Mouse (Mus musculus) layer of hippocampus, postnatal 25 days (tissue): ENCODE results near the gene Pramef25. TPM values are rescaled to one million over a fixed set of nuclear protein-coding genes. Genes with fewer than 3 reads are reported as not detected.
"Not testable (repeated sequence)": the region's sequence is repeated elsewhere in the genome, so short reads cannot be mapped to it uniquely, and the experiment has no call there.

Source experiments
- DNase-seq, 2 experiments: peaks; one replicate each; pipeline ENCODE4 v3.0.0; 2022; ENCODE audit warnings: mixed read lengths in 2 of 2, low spot score in 1 of 2; ENCODE audit errors: extremely low spot score in 1 of 2
- total RNA-seq, 2 experiments: library from RNA; stranded (reverse); gene quantifications; 2 replicates each; pipeline ENCODE4 v1.2.3; 2021

The Pramef25 gene
- not detected for total RNA-seq

DNA sequence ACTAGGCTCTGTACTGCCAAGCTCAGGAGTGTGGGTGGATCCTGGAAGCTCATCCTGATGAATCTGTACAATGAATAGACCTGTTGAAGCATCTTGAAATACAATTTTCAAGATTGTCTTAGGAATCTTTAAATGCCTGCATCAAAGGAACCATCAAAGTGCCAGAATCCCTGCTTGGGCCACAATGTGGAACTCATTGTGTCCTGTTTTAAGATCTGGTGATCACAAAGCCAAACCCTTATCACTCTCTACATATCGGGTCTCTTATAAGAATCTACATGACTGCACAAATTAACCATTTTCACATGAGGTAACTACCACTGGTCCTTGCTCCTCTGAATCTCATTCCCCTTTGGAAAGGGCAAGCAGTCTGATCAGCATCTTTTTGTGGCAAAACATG, at the start of gene Pramef25:
Gene Pramef25 (minus strand): TSS at position 101 of the 400 bp plus-strand sequence.
- not testable (repeated sequence) for DNase-seq

DNA sequence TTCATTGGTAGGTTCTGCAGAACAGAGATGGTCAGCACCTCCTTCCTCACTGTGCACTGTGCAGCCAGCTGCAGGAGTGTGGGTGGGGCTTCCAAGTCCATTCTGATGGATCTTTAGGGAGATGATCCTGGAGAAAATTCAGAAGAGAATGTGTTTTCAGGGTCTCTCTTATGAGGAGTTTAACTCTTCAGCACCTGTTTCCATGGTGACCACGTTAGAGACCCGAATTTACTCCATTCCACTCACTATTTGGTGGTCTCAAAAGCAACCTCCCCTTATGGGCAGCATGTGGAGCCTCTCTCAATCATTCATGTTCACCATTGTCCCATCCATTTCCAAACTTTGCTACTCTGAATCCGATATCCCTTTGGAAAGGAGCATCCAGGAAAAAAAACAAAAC, 43.5 kb upstream of the Pramef25 start, which contains the start of gene Pramef17:
Gene Pramef17 (minus strand): TSS at position 101 of the 400 bp plus-strand sequence.
- DNase-seq = not testable (repeated sequence)

DNA sequence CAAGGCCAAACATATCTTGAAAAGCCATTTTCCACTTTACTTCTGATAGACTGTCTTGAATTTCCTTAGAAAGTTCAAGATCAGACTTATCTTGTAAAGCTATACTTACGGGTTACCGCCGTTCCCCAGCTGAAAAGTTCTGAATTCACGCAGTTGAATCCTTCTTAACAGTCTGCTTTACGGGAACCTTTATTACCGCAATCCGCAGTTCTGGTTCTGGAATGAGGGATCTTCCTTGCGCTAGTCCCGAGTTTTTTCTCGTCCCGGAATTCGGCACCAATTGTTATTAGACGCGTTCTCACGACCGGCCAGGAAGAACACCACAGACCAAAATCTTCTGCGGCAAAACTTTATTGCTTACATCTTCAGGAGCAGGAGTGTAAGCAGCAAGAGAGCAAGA, 37.3 kb upstream of the Pramef25 start:
- DNase-seq = peak; percentile 36

DNA sequence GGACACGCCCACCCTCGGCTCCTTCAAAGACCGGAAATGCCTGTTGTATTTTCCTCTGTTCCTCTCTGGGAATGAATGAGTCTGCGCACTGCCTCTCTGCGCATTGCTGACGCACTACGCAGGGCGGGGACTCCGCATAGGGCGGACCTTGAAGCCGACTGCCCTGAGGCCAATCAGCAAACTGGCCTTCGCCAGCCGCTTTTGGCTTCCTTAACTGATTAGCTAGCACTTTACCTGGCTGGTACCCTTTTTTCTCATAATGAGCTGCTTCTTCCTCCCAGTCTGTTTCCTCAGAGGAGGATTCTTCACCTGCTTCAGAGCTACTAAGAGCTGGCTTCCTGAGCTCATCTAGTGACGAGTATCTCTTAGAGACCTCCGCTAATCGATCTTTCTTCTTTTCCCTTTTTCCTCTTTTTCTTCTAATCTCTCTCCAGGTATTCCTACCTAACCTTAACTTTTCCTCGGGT, 36.7 kb upstream of the Pramef25 start:
- DNase-seq = peak; percentile 4 to 39

DNA sequence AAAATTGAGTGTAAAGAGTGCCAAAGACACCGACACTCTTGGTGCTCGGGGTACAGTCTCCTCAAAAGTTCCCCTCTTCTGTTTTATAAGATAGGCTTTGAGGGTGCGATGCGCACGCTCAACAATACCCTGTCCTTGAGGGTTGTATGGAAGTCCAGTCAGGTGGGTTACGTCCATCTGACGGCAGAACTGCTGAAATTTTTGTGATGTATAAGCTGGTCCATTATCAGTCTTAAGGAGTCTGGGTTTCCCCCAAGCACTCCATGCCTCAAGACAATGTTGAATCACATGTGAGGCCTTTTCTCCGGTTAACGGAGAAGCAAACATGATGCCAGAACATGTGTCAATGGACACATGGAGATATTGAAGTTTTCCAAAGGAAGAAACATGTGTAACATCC, 34.9 kb upstream of the Pramef25 start:
- DNase-seq = peak; percentile 2 to 19

DNA sequence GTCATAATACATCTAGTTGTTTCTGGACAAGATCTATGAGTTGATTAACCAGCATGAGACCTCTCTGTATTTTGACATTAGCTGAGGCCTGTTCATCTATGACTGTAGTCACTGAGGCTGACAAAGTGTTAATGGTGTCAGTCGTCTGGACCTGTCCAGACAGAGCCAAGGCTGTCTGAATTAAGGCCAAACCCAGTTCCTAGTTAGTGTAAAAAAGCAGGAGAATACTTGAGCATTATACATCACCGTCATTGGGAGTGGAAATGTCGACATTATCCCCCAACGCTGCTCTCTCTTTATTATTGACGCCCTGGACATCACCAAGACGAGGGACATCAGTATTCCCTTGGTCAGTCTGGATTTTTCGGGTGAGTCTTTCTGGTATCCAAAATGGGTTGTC, 34.3 kb upstream of the Pramef25 start:
- peak; percentile 2 to 6 for DNase-seq

DNA sequence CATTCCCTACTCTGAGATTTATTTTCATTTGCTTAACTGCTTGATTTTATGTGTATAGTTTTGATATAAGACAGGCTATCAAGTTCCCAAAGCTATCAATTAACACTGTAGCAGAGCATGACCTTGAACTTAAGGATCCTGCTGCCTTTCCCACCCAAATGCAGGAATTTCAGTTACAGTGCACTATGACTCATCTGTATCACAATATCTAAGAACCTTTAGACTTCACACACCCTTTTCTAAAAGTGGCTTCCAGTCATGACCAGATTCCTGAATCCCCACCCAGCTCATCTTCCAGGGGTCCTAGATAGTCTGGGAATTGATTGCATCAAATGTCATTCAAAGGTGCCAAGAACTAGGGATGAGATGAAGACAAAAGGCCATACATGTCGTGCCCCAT, 32.6 kb upstream of the Pramef25 start:
- DNase-seq = not testable (repeated sequence)

DNA sequence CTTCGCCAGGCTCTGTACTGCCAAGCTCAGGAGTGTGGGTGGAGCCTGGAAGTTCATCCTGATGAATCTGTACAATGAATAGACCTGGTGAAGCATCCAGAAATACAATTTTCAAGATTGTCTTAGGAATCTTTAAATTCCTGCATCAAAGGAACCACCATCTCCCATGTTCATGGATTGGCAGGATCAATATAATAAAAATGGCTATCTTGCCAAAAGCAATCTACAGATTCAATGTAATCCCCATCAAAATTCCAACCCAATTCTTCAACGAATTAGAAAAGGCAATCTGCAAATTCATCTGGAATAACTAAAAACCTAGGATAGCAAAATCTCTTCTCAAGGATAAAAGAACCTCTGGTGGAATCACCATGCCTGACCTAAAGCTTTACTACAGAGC, 16.0 kb upstream of the Pramef25 start, which contains the start of gene Gm13101:
Gene Gm13101 (minus strand): TSS at position 101 of the 400 bp plus-strand sequence.
- not testable (repeated sequence) for DNase-seq

DNA sequence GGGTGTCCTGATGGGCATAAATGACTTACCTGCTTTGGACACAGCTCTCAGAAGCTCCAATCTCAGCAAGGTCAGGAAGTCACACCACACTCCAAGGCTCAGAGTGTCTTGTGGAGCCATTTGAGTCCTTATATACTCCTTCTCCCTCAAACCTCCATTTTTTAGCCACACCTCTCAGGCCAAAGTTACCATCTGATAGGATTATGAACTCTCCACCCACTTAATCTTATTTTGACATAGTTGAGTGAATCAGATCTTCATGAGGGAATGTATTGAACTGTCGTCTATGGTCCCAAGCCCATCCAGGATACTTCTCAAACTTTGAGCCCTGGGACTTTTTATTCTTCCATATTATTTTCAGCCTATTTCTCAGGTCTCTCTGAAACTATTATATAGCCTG, 50.5 kb downstream of the Pramef25 start, which contains the start of gene Pramef6:
Gene Pramef6 (minus strand): TSS at position 101 of the 400 bp plus-strand sequence.
- not testable (repeated sequence) for DNase-seq

Other genes starting within 250 kb of the Pramef25 start
- gene Gm13089, start 248.3 kb downstream of the Pramef25 start, total RNA-seq = not detected
- gene Gm13078, start 231.6 kb downstream of the Pramef25 start, total RNA-seq = not detected
- not detected for gene Gm13023, start 161.7 kb downstream of the Pramef25 start, total RNA-seq
- not detected for gene Gm13084, start 134.9 kb downstream of the Pramef25 start, total RNA-seq
- not detected for gene Gm13103, start 104.5 kb downstream of the Pramef25 start, total RNA-seq
- gene Pramef6, start 50.6 kb downstream of the Pramef25 start, total RNA-seq = not detected
- not detected for gene Gm13101, start 15.9 kb upstream of the Pramef25 start, total RNA-seq
- gene Pramef17, start 43.4 kb upstream of the Pramef25 start, total RNA-seq = not detected
- not detected for gene Pramel4, start 108.1 kb upstream of the Pramef25 start, total RNA-seq
- not detected for gene Gm13102, start 155.5 kb upstream of the Pramef25 start, total RNA-seq
- not detected for gene Oog3, start 211.6 kb upstream of the Pramef25 start, total RNA-seq
- gene Oog2, start 239.7 kb upstream of the Pramef25 start, total RNA-seq = not detected